Mouse (Mus musculus): ENCODE measurements at regions not wholly inside any gene's neighbourhood (a gene's known extent, or its start where the extent isn't known, plus 50 kb on each side); places are given as distances from the start of the nearest gene placed in this dataset.
A peak's percentile ranks its signal among the peaks of the same experiment; 100 is the strongest.
"Not testable (repeated sequence)": the region's sequence is repeated elsewhere in the genome, so short reads cannot be mapped to it uniquely, and the experiment has no call there.

DNA sequence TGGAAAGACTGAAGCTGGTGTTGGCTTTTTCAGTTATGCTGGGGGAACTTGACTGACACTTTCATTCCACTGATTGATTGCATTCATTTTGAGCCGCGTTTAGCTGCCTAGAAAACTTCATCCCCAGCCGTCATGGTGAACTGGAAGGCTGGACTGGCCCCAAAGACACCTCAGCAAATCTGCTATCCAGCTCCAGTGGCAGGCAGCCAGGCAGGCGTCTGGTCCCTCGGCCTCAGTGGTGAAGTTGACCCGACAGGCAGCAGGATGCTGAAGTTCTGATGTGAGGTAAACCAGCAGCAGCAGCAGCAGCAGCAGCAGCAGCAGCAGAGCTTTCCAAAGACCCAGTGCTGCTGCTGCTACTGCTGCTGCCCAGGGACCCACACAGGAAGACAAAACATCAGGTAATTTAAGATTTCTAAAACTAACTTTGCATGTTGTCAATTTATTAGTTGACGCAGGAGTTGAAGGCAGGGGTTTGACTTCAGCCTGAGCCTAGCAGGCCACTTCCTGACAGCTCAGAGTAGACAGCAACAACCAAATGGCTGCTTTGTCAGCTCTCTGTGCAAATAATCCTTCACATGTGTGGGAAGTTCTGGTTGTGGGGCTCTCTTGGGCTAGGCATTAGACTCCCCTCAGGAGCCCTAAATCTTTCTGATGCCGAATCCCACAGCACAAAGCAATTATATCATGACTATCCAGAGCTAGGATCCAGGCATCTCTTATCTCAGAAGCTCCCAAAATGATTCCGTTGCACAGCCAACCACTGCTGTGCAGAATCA lies 200.4 kb upstream of the Nhs start:
- DNase-seq (ENCODE audit: low read depth), result no peak

DNA sequence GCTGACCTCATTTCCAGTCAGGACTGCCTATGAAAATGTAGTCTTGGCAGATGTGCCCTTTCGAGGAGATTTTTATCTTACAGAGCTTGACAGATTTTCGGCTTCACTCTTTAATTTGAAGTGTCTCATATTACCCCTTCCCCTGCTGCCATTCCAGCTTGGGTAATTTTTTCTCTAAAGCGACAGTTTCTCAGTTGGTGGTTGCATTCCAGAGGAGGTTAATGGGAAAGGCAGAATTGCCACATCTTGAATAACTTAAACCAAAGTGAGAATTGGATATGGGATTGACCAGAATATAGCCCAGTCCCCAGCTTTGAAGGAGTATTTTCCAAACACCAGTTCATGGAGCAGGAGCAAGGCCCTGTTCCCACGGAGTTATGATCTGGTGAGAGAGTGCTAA lies 188.8 kb upstream of the Nhs start:
- DNase-seq (ENCODE audit: low read depth), result no peak

DNA sequence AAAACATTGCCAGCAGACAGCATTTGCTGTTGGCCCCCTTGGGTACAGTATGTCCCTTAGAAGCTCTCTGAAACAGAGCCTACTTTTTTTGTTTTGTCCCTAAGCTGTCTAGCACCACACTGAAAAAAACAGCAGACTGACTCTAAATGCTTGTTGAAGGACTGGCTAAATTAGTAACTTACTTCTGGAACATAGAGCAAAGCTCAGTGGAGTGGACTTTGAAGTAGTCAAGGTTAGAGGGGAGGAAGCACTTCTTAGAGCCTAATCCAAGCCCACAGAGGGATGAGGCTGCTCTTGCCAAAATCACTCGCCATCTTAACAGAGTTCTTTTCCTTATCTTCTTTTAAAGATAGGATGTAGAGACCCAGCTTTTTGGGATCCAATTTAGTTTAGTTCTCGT lies 188.4 kb upstream of the Nhs start:
- no peak for DNase-seq (ENCODE audit: low read depth)

DNA sequence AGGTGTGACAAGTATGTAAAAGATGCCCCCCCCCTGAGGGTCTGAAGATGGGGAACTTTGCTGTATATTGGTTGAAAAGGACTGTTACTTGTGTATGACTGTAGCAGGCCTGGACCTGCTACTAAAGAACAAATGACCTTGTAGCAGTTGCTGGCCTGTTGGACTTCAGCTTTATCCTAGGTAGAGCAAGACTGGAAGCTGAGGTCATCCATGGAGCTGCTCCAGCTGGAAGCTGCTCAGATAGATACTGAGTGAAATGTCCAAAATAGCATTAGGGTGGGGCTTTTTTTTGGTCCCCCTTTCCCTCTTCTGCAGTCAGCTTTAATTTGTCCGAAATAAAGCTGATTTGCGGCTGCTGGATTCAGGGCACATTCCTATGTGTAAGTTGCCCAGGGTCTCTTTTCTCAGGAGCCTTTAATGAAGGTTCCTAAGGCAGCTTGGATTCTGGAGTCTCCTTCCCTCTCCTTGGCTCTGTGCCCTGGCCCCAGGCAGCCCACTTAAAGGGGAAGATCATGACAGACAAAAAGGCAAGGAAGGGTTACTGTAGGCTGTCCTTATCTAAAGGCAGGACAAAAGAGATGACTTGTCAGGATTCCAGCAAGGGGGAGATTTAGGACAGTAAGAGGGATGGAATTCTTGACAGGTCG lies 186.1 kb upstream of the Nhs start:
- no peak for DNase-seq (ENCODE audit: low read depth)

DNA sequence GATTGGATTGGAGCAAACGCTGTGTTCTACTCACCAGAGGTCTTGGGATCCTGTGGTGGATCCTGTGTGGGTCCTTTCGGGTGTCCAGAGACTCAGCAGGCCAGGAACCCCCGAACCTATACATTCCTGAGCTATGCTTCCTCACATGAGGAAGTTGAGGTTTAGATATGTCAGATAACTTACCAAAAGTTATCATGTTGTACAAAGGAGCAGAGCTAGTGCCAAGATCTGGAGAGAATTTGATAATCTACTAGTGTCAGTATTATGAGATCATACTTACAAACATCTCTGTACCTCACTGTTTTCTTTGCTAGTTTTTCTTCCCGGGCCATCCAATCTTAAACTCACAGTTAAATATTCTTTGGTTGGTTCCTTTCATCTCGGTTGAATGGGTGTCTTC lies 172.6 kb upstream of the Nhs start:
- no peak for DNase-seq (ENCODE audit: low read depth)

DNA sequence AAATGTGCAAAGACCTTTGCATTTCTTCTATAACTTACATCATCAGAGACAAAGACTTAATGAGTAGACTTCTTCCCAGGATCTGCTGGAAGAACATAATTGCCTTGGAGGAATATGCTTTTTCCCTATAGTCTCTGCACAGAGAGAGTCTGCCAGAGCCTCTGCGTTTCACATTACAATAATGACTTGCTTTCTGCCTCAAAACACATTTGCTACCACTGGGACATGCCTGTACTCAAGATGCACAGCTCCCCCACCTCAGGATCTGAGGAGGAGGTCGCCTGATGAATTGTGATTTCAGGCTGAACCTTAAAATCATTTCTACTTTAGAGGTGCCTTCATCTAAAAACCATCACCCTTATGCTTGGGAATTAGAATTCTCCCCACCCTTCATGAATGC lies 148.1 kb upstream of the Nhs start:
- no peak for DNase-seq (ENCODE audit: low read depth)

DNA sequence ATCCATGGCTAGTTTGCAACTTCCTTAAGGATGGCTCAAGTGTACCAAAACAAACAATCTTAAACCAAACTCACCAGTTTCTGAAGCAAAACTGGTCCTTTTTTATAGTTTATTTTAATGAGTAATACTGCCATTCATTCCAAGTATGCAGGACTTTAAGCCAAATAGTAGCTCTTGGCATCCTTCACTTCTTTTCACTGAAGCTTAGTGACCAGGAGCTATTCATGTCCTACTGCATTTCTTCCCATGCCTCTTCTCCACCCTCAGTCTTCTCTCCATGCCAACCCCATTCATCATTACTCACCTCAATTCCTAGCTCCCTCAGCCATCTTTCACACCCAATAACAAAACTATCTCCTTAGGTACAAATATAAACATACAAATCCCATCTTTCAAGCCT lies 144.6 kb upstream of the Nhs start:
- no peak for DNase-seq (ENCODE audit: low read depth)

DNA sequence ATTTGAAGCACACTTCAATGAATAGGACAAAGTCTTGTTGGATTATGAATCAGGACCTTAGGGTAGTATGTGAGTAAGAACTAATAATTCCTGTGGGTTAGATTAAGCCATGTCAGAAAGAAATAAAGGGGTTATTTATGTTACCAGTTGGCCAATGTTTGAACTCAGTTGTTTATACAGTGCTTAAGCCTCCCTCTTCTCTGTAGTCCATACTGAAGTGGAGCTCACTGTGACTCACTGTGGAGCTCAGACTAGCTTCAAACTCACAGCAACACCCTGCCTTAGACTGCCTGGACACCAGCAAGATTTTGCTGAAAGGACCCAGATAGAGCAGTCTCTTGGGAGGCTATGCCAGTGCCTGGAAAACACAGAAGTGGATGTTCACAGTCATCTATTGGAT lies 143.3 kb upstream of the Nhs start:
- no peak for DNase-seq (ENCODE audit: low read depth)

DNA sequence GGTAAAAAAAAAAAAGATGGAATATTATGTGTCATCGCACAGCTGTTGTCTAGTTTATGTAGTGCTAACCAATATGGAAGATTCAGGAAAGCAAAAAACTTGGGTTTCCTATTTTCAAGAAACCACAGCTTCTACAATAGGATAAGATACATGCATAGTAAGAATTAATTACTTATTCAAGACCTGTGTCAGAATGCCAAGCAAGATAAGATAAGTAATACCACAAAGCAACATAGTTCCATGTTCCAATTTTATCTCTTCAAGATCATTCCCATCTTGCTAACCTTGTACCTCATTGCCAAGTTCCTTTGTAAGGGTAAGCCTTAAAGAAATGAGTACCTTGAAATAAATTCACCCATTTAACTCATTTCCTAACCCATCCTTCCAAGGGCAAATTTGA lies 131.7 kb upstream of the Nhs start:
- no peak for DNase-seq (ENCODE audit: low read depth)

DNA sequence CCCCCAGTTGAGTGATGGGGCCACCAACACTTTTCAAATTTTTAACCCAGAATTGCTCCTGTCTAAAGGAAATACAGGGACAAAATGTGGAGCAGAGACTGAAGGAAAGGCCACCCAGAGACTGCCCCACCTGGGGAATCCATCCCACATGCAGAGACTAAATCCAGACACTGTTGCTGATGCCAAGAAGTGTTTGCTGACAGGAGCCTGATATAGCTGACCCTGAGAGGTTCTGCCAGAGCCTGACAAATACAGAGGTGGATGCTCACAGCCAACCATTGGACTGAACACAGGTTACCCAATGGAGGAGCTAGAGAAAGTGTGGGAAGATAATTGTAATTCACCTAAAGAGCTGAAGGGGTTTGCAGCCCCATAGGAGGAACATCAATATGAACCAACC lies 126.6 kb upstream of the Nhs start:
- not testable (repeated sequence) for DNase-seq (ENCODE audit: low read depth)

DNA sequence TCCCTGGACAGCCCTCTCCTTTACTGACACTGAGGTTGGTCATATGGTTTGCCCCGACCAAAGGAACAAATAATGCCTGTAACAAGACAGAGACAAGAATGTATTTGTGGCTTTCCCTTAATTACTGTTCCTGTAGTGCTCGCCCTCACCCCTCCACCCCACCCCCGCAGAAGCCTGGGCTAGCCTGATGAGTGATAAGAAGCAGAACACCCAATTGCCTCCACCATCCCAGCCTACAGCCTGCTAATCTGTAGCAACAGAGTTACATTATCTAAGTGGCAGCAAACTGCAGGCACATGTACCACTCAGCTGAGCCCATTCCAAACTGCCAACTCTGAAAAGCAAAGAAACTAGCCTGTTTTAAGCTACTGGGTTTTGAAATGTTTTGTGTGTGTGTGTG lies 124.7 kb upstream of the Nhs start:
- no peak for DNase-seq (ENCODE audit: low read depth)

DNA sequence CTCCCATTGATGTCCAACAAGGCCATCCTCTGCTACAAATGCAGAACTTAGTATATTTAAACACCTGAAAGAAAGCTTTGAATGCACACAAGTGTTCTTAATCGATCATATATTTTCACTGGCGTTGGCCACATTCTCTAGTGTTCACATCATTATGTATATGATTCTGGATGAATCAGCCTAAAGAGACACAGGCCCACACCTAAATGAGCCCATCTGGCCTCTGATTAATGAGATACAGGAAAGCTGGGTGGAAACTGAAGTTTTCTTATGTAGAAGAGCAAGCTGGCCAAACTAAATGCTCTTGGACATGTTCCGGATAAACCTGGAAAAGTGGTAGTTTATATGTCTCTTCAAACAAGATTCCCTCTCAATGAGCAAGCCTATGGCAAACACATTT lies 123.2 kb upstream of the Nhs start:
- no peak for DNase-seq (ENCODE audit: low read depth)

DNA sequence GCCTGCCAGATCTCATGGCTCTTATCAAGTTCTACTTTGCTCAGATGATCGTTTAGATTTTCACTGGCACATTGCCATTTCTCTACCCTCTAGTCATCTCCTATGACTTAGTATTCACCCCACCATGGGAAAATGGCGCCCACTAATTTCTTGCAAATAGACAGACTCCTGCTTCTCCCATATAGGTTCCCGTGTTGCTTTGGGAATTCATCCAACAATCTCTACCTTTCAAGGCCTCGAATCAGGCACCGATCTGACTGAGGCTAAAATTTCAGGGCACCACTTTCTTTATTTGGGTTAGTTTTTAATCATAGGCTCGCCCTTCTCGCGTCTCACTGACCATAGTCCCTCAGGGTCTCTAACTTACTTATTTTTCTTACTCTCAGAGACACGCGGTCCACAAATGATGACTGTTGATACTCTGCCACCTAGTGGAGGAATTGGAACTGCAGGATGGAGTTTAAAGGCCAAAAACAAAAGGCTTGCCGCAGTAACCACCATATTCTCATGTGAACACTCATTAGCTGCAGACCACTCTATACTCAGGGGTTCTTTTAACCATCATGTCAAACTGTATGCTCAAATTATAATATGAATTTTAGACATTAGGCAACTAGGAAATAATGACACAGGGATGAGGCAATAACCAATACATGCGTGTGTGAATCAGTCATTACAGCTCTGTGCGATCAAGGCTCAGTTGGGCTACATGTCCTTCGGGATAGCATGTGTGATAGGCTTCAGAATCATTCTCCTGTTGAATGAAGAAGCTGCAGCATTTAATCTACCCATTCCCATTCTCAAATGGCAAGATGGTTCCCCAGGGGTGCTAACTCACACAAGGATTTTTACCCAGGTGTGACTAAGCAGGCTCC lies 119.5 kb upstream of the Nhs start:
- DNase-seq (ENCODE audit: low read depth), result peak; percentile 38

DNA sequence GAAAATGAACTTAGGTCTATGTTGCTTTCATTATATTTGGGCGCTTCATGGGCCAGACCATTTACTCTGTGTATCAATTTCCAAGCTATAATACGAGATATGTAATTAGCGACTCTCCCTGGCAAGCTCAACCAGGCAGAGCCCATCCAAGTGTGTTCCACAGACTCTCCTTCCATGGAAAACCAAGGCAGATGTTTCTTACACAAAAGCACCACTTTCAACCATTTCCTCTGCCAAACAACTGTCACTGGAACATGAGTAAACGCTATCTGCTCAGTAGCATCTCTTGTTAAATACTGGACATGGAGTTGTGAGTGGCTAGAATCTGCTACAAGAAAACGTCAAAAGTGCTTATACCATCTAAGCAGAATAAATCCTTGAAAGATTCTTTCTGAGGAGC lies 115.1 kb upstream of the Nhs start:
- no peak for DNase-seq (ENCODE audit: low read depth)

DNA sequence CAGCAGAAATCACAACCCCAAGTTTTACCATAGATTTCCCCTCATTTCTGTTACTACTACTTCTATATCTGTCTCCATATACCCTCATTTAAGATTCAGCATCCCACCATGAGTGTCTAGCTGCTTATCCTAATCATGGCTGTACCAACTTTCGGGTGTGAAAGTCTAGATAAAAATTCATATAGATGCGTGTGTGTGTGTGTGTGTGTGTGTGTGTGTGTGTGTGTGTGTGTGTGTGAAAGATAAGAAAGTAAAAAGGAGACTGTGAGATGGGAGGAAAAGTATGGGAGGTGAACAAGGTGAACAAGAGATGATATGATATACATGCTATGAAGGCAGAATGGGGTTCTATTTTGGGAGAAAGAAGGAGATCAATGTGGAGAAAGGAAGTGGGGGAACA lies 111.7 kb upstream of the Nhs start:
- no peak for DNase-seq (ENCODE audit: low read depth)

DNA sequence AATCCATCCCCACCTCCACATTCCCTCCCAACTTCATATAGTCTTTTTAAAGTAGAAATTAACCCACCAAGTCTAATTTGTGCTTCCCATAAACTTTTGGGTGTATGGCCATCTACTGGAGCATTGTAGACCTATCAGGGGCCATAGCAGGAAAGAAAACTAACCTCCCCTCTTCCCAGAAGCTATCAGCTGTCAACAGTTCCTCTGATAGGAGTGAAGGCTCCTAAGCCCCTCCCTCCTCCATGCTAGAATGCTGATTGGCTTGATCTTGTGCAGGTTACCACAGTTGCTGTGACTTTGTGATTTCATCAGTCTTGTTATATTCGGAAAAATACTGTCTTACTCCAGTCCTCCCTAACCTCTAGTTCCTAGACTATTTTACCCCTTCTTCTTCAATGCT lies 109.4 kb upstream of the Nhs start:
- no peak for DNase-seq (ENCODE audit: low read depth)

DNA sequence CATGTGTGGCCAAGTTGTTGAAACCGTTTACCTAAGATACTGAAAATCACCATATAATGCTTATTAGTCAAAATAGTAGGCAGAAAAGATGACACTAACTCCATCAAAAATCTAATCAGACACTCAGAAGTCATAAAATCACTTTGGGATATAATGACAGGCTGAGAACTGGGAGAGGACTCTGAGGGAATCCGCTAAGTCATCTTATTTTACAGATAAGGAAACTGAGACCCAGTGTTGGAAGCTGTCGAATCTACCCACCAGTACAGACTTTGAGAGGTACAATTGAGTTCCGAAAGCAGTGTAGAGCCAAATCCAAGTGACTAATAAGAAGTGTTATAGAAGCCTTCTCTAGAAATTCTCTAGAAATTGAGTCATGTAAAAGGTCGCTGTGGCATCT lies 108.6 kb upstream of the Nhs start:
- DNase-seq (ENCODE audit: low read depth), result no peak

DNA sequence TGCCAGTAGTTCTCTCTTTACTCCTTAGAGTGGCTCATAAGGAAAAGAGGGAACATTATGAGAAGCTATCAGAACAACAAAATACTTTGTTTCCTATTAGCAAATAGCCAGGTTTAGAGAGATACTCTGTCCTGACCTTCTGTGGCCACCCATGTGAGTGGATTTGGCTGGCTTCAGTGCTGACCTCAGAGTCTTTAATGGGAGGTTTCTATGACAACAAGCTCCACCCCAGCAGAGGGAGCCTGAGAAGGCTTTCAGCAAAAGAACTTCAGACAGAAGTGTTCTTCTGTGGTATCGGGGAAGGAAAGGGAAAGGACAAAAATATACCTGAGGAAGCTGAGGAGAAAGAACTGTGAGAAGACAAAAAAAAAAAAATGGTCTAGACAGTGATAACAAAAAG lies 108.1 kb upstream of the Nhs start:
- no peak for DNase-seq (ENCODE audit: low read depth)

DNA sequence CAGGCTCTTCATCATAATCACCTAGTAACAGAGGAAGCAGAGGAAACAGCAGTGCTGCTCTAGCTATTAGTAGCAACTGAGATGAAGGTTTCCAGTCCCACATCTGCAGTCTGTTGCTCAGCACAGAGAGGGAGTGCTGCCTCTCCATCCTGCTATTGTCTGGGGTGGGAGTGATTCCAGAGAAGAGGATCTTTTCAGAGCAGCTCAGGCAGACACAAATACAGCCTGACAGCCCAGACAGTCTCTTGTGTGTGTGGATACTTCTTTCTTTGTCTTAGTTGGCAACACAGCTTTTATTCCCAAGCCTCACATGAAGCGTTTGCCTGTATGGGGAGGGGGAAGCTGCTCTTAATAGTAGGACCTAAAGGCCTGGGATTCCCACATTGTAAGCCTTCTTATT lies 107.2 kb upstream of the Nhs start:
- no peak for DNase-seq (ENCODE audit: low read depth)

DNA sequence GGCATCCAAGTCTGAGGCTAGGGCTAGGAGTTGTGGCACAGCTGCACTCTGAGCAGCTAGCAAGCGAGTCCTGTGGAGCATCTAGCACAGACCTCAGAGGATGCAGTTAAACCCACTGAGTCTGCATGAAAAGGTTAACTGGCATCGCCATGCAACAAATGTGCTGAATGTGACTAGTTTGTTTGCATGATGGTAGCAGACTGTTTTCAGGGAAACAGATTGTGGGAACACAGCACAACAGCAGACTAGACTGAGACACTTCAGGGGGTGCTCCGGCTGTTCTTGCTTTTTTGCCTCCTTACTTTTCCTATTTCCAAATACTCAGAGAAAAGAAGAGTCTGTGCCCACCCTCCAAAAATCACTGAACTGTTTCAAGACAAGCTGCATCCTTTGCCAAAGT lies 97.9 kb upstream of the Nhs start:
- DNase-seq (ENCODE audit: low read depth), result no peak

DNA sequence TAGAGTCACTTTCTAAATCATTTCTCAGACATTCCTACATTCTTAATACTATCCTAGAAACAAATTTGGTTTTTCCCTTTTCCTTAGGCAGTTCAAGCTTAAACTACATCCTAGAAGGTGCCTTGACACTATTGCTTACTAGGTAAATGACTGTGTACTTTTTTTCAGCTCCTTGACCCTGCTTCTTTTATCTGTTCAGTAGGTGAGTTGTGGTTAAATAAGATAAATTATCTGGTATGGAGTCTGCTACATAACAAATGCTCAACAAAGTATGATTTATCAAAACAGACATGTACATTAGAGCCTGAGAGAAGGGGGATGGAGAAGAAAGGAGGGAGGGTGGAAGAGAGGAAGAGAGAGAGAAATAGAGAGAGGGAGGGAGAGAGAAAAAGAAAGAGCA lies 96.3 kb upstream of the Nhs start:
- no peak for DNase-seq (ENCODE audit: low read depth)

DNA sequence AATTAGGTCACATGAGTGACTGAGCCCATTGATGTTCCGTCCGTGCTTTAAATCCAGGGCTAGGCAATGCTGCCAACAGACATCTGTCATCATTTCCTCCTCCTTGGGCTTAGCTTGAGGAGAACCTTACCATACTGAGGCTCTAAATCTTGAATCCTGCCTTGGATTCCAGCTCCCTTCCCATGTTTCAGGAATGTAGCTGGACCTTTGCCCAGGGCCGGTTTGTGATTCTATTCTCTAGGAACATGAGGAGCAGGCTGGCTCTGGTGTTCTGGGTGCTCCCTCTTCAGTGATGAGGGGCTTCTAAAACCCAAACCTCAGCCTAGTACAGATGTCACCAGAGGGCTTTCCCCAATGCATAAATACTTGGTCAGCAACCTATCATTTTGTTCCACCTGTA lies 81.8 kb upstream of the Nhs start:
- no peak for DNase-seq (ENCODE audit: low read depth)

DNA sequence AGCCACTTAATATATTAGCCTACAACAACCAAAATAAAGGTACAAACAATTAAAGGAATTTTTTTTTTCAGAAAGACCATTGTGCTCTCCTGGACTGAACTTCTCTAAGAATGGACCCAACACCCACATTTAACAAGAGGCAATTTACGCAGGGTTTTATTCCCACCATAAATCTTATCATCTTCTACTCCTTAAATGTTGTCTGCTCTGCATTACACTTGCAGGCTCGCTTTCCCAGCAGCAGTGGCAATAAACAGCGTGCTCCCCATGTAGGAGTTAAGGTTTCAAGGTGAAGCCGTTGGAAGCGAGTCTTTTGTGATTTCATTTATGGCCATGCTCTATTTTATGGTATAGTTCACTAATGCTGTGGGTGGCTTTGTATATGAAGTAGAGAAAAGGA lies 76.0 kb upstream of the Nhs start:
- no peak for DNase-seq (ENCODE audit: low read depth)
